Mouse (Mus musculus): ENCODE measurements at regions not wholly inside any gene's neighbourhood (a gene's known extent, or its start where the extent isn't known, plus 50 kb on each side); places are given as distances from the start of the nearest gene placed in this dataset.

DNA sequence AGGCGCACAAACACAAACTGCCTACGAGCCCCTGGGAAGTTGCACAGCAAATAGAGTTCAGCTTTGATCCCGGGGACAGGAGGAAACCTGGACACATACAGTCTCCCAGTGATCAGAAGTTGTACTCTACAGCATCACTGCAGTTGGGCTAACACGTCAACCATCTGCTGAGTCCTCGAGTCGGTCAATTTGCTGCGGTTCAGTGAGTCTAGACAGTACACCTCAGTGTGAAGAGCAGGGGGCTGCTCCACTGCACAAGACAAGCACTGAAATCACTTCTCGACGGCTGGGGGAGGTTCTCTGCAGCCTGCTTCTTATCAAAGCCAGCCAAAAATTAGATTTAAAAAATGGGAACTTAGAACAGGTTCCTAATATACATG is 78.4 kb upstream of the Aco1 start:
- Histone ChIP-seq H3K4me2 (ENCODE audit: low read length) (no peak overlapping the region), H3K9ac (ENCODE audit: low read length) (no peak overlapping the region), H3K36me3 (ENCODE audit: control insufficient read depth, insufficient read depth, low read length) (no peaks in the 10 kb centered on the region), H3K4me3 (ENCODE audit: low read depth, low read length) (no peak overlapping the region), H3K27ac (ENCODE audit: low read depth) (no peak overlapping the region), H3K9me3 (ENCODE audit: control insufficient read depth, low read length) (no peaks in the 10 kb centered on the region), H3K27me3 (replicated peaks; ENCODE audit: control insufficient read depth, insufficient read depth, low read length) (no peaks in the 10 kb centered on the region), H3K4me1 (replicated peaks; ENCODE audit: control insufficient read depth, insufficient read depth, low read length) (no peaks in the 10 kb centered on the region)
- 80% methylated on average over 9 of the region's 9 CpGs for WGBS
- no peak for ATAC-seq (replicated peaks; ENCODE audit: low FRiP score, low TSS enrichment, low read depth)
- peak; percentile 42 for DNase-seq (ENCODE audit: low spot score)

DNA sequence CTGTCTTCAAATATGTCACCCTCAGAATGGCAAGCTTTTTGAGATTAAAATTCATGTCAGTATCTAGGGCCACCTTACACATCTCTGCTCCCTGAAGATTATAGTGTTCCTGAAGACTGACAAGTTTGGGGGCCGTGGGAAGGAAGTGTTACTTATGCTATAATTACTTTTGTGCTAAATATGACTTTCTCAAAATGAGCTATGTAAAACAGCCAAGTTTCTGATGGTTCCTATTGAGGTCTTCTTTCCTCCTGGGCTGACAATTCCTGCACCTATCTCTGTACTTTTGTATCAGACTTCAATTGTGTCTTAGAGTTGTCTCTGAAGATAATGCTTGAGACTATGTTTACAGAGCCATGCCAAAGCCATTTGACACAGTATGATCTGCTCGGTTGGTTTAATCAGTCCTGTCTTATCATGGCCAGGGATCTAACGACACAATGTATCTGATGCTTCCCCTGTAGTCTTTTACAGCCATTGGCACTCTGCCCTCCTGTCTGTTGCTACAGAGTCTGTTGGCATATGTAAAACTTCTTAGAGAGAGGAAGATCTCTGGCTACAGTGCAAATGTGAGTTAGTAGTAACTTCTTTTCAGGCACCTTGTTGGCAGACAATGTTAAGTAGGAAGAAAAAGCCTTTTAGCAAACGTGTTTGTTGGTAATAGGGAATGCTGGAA is 71.8 kb upstream of the Aco1 start:
- WGBS = 67% methylated on average over 4 of the region's 4 CpGs
- Histone ChIP-seq H3K27ac (ENCODE audit: low read depth) (no peak overlapping the region), H3K36me3 (ENCODE audit: control insufficient read depth, insufficient read depth, low read length) (no peaks in the 10 kb centered on the region), H3K9me3 (ENCODE audit: control insufficient read depth, low read length) (no peaks in the 10 kb centered on the region), H3K4me1 (replicated peaks; ENCODE audit: control insufficient read depth, insufficient read depth, low read length) (peaks cover 3% of the 10 kb centered on the region; the same call in 1 of the 2 replicates), H3K4me2 (ENCODE audit: low read length) (no peak overlapping the region), H3K4me3 (ENCODE audit: low read depth, low read length) (no peak overlapping the region), H3K27me3 (replicated peaks; ENCODE audit: control insufficient read depth, insufficient read depth, low read length) (no peaks in the 10 kb centered on the region), H3K9ac (ENCODE audit: low read length) (no peak overlapping the region)
- no peak for ATAC-seq (replicated peaks; ENCODE audit: low FRiP score, low TSS enrichment, low read depth)
- no peak for DNase-seq (ENCODE audit: low spot score)

DNA sequence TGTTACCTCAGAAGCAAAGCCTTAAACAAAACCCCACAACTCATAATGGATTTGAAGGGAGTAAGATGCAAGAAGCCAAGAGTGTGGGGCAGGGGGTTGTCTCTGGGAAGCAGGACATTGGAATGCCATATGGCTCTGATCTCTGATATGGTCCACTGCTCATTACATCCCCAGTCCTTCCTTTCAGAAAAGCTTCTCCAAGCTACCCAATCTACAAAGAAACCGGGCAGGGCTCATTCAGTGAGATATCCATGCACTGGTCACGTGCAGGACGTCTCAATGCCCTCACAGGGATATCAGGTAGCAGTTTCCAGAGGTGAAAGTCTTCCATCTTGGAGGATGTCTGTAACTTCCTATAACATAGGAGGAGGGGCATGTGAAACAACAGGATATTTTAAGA is 61.8 kb upstream of the Aco1 start:
- no peak for ATAC-seq (replicated peaks; ENCODE audit: low FRiP score, low TSS enrichment, low read depth)
- WGBS = 66% methylated on average over 3 of the region's 3 CpGs

DNA sequence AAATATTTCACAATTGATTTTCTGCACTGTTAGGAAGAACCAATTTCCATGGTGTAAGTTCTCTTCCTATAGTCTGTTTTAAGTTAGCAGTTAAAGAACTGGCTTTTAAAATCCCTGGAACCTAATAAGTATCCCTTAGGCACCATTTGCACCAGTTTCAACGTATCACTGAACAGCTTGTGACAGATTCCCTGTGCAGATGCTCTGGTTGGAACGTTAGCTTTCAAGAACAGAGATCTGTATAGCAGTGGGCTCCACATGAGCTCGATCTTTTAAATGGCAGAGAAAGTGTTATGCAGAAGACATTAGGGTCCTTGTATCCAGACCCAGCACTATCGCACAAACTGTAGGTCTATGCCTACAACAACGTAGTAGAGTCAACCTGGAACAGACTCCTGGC is 52.6 kb upstream of the Aco1 start:
- H3K27me3 ChIP-seq (replicated peaks; ENCODE audit: control insufficient read depth, insufficient read depth, low read length) = no peaks in the 10 kb centered on the region
- H3K36me3 ChIP-seq (ENCODE audit: control insufficient read depth, insufficient read depth, low read length) = no peaks in the 10 kb centered on the region
- 82% methylated on average over 5 of the region's 5 CpGs for WGBS
- H3K9me3 ChIP-seq (ENCODE audit: control insufficient read depth, low read length) = no peaks in the 10 kb centered on the region
- no peak overlapping the region for H3K9ac ChIP-seq (ENCODE audit: low read length)
- no peak overlapping the region for H3K4me2 ChIP-seq (ENCODE audit: low read length)
- no peak overlapping the region for H3K27ac ChIP-seq (ENCODE audit: low read depth)
- ATAC-seq (replicated peaks; ENCODE audit: low FRiP score, low TSS enrichment, low read depth) (no peak), DNase-seq (ENCODE audit: low spot score) (no peak)
- no peak overlapping the region for H3K4me3 ChIP-seq (ENCODE audit: low read depth, low read length)
- H3K4me1 ChIP-seq (replicated peaks; ENCODE audit: control insufficient read depth, insufficient read depth, low read length) = no peaks in the 10 kb centered on the region

More for the DNA sequence above, 61.8 kb upstream of the Aco1 start:
- 0 out of 2 replicates have a peak overlapping the region, but pooled peaks have one; percentile 6 for H3K27ac ChIP-seq (ENCODE audit: low read depth)
- H3K4me3 ChIP-seq (ENCODE audit: low read depth, low read length) = no peak overlapping the region
- H3K36me3 ChIP-seq (ENCODE audit: control insufficient read depth, insufficient read depth, low read length) = no peaks in the 10 kb centered on the region
- no peak overlapping the region for H3K4me2 ChIP-seq (ENCODE audit: low read length)
- no peak for DNase-seq (ENCODE audit: low spot score)
- H3K4me1 ChIP-seq (replicated peaks; ENCODE audit: control insufficient read depth, insufficient read depth, low read length) = no peaks in the 10 kb centered on the region
- no peaks in the 10 kb centered on the region for H3K9me3 ChIP-seq (ENCODE audit: control insufficient read depth, low read length)
- H3K9ac ChIP-seq (ENCODE audit: low read length) = no peak overlapping the region
- no peaks in the 10 kb centered on the region for H3K27me3 ChIP-seq (replicated peaks; ENCODE audit: control insufficient read depth, insufficient read depth, low read length)
